In the genomic region with DNA sequence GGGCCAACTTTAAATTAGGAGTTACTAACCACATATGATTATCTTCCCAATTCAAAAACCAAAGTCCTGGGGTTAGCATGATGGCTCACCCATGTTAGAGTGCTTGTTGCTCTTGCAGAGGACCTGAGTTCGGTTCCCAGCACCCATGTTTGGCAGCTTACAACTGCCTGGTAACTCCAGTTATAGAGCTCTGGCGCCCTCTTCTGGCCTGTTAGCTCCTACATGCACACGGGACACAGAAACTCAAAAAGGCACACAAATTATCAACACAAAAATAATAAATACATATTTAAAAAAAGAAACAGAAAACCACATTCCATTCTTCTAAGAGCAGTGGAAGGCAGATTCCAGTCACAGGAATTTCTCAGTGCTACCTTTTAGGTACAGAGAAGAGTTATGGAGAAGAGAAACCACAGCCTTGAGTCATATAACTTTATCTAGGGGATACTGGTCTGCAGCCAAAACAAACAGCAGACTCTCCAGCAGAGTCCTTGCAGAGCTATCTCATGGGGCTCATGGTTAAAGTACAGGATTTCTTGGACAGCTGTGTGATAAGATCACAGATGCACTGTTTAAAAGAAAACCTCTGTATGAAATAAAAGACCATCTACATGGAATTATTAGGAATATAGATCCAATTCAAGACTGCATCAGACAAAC, we compare ENCODE assay signal across 14 mouse cellular contexts. TPM values are rescaled to one million over a fixed set of nuclear protein-coding genes. Genes with fewer than 3 reads are reported as not detected.
DNase-seq lines count a peak whose midpoint lies in the region; ATAC-seq lines count a peak whose summit lies in the region.
"Had no signal": no experiment of that assay in that cellular context is flagged by ENCODE, and none has a peak within 500 bp of the region (broad histone marks: within the 10 kb centered on the region; RNA-seq: fewer than 3 reads in every experiment).

No protein-coding gene starts in this region.

- peaks cover 65% of the 10 kb centered on the region for H3K36me3 ChIP-seq in heart, embryonic 12.5 days
- peaks cover 58% of the 10 kb centered on the region for H3K36me3 ChIP-seq in heart, embryonic 10.5 days
- H3K36me3 ChIP-seq in embryonic facial prominence, embryonic 10.5 days (replicated peaks) = peaks cover 61% of the 10 kb centered on the region

- 85% methylated on average over 3 of the region's 3 CpGs for WGBS in heart, embryonic 12.5 days
- WGBS in heart, embryonic 10.5 days = 84% methylated on average over 3 of the region's 3 CpGs
- WGBS in embryonic facial prominence, embryonic 10.5 days = 88% methylated on average over 3 of the region's 3 CpGs

- DNase-seq in heart, embryonic 10.5 days (ENCODE audit: low spot score) = no peak
- DNase-seq in thymus, postnatal 4 days = peak; percentile 38
- DNase-seq in thymus, postnatal 25 days = no peak
- DNase-seq in R1 (ENCODE audit: low read depth, low spot score) = peak; percentile 47
- no peak for DNase-seq in embryonic facial prominence, embryonic 10.5 days (ENCODE audit: low spot score)
- no peak for DNase-seq in right cerebral cortex, adult 18-20 months
- DNase-seq: heart, postnatal 36 days; kidney, adult 18-20 months; layer of hippocampus, adult 9-11 months had no signal

- peaks cover 17% of the 10 kb centered on the region for H3K4me1 ChIP-seq in heart, embryonic 12.5 days (replicated peaks)
- H3K4me1 ChIP-seq in heart, embryonic 10.5 days = peaks cover 17% of the 10 kb centered on the region
- H3K4me1 ChIP-seq in embryonic facial prominence, embryonic 10.5 days = peaks cover 18% of the 10 kb centered on the region

- H3K27ac ChIP-seq in heart, embryonic 12.5 days (ENCODE audit: poor library complexity, severe bottlenecking) = peak overlapping the region; percentile 44; the same call in 1 of the 2 replicates
- no peak overlapping the region for H3K27ac ChIP-seq in heart, embryonic 10.5 days
- no peak overlapping the region for H3K27ac ChIP-seq in embryonic facial prominence, embryonic 10.5 days (replicated peaks)
- H3K27ac ChIP-seq: limb, embryonic 13.5 days had no signal

- H3K9ac ChIP-seq in heart, embryonic 12.5 days = no peak overlapping the region
- H3K9ac ChIP-seq: limb, embryonic 13.5 days had no signal

- H3K4me3 ChIP-seq in heart, embryonic 12.5 days = no peak overlapping the region
- no peak overlapping the region for H3K4me3 ChIP-seq in heart, embryonic 10.5 days
- H3K4me3 ChIP-seq in embryonic facial prominence, embryonic 10.5 days = no peak overlapping the region
- H3K4me3 ChIP-seq: limb, embryonic 13.5 days had no signal

- H3K9me3 ChIP-seq in heart, embryonic 12.5 days (replicated peaks) = peaks cover 23% of the 10 kb centered on the region
- H3K9me3 ChIP-seq in heart, embryonic 10.5 days = no peaks in the 10 kb centered on the region
- peaks cover 21% of the 10 kb centered on the region for H3K9me3 ChIP-seq in embryonic facial prominence, embryonic 10.5 days

- no peak for ATAC-seq in heart, embryonic 12.5 days (ENCODE audit: insufficient number of reproducible peaks, low FRiP score)
- ATAC-seq in frontal cortex, adult (ENCODE audit: low TSS enrichment) = no peak

- H3K27me3 ChIP-seq in heart, embryonic 12.5 days (replicated peaks) = no peaks in the 10 kb centered on the region
- no peaks in the 10 kb centered on the region for H3K27me3 ChIP-seq in heart, embryonic 10.5 days (ENCODE audit: insufficient read depth, poor library complexity, severe bottlenecking)
- H3K27me3 ChIP-seq in embryonic facial prominence, embryonic 10.5 days (replicated peaks; ENCODE audit: low read depth, poor library complexity, severe bottlenecking) = no peaks in the 10 kb centered on the region
- H3K27me3 ChIP-seq: limb, embryonic 13.5 days had no signal

- no peak overlapping the region for H3K4me2 ChIP-seq in heart, embryonic 12.5 days
- H3K4me2 ChIP-seq: limb, embryonic 13.5 days had no signal

RNA-seq across cellular contexts. Expression of a gene that starts 2.9 kb away (rescaled TPM):
- polyA plus RNA-seq in heart, embryonic 12.5 days (2016; fragmentation: Nextera tagmentation; extraction: Ambion mirVana) = 8.8 and 9.0 TPM in 2 replicates
- polyA plus RNA-seq in heart, embryonic 10.5 days (2016; fragmentation: Nextera tagmentation; extraction: Ambion mirVana) = 8.9 and 12.3 TPM in 2 replicates
- 15.6 and 16.3 TPM in 2 replicates for polyA plus RNA-seq in embryonic facial prominence, embryonic 10.5 days (2016; fragmentation: Nextera tagmentation; extraction: Ambion mirVana)

RNA-seq across cellular contexts. Expression of a gene that starts 3.1 kb away (rescaled TPM):
- polyA plus RNA-seq in heart, embryonic 12.5 days (2016; fragmentation: Nextera tagmentation; extraction: Ambion mirVana) = not detected in 2 replicates
- polyA plus RNA-seq in heart, embryonic 10.5 days (2016; fragmentation: Nextera tagmentation; extraction: Ambion mirVana) = not detected in 2 replicates
- not detected in 2 replicates for polyA plus RNA-seq in embryonic facial prominence, embryonic 10.5 days (2016; fragmentation: Nextera tagmentation; extraction: Ambion mirVana)
- polyA plus RNA-seq: forebrain, embryonic 11.5 days; limb, embryonic 13.5 days; urinary bladder, adult 2 months had no signal

RNA-seq across cellular contexts. Expression of a gene that starts 30.3 kb away (rescaled TPM):
- not detected in 2 replicates for polyA plus RNA-seq in heart, embryonic 12.5 days (2016; fragmentation: Nextera tagmentation; extraction: Ambion mirVana)
- polyA plus RNA-seq in heart, embryonic 10.5 days (2016; fragmentation: Nextera tagmentation; extraction: Ambion mirVana) = 0.04 and 0.09 TPM in 2 replicates
- polyA plus RNA-seq in embryonic facial prominence, embryonic 10.5 days (2016; fragmentation: Nextera tagmentation; extraction: Ambion mirVana) = not detected in 2 replicates
- polyA plus RNA-seq: urinary bladder, adult 2 months had no signal

RNA-seq across cellular contexts. Expression of a gene that starts 49.0 kb away (rescaled TPM):
- polyA plus RNA-seq in heart, embryonic 12.5 days (2016; fragmentation: Nextera tagmentation; extraction: Ambion mirVana) = not detected in 2 replicates
- polyA plus RNA-seq in heart, embryonic 10.5 days (2016; fragmentation: Nextera tagmentation; extraction: Ambion mirVana) = not detected in 2 replicates
- polyA plus RNA-seq in embryonic facial prominence, embryonic 10.5 days (2016; fragmentation: Nextera tagmentation; extraction: Ambion mirVana) = not detected in 2 replicates
- polyA plus RNA-seq: forebrain, embryonic 11.5 days; limb, embryonic 13.5 days; urinary bladder, adult 2 months had no signal

RNA-seq across cellular contexts. Expression of a gene that starts 57.3 kb away (rescaled TPM):
- polyA plus RNA-seq in heart, embryonic 12.5 days (2016; fragmentation: Nextera tagmentation; extraction: Ambion mirVana) = 10.3 and 11.3 TPM in 2 replicates
- 8.3 and 11.7 TPM in 2 replicates for polyA plus RNA-seq in heart, embryonic 10.5 days (2016; fragmentation: Nextera tagmentation; extraction: Ambion mirVana)
- polyA plus RNA-seq in embryonic facial prominence, embryonic 10.5 days (2016; fragmentation: Nextera tagmentation; extraction: Ambion mirVana) = 21.7 and 22.7 TPM in 2 replicates

Comparison
In these comparisons a context has a peak if more than half of its experiments do, and no peak if none do; other contexts are left out.
1. DNase-seq: peak in thymus, postnatal 4 days (single experiment) and R1 (single experiment); none in heart, embryonic 10.5 days (single experiment), thymus, postnatal 25 days (single experiment), embryonic facial prominence, embryonic 10.5 days (single experiment) and right cerebral cortex, adult 18-20 months (single experiment).